Mouse (Mus musculus) midbrain, embryonic 16.5 days (tissue): ENCODE results near the gene Pigm. TPM values are rescaled to one million over a fixed set of nuclear protein-coding genes. Genes with fewer than 3 reads are reported as not detected.

Source experiments
- ATAC-seq: fragments of 200-750 bp; cut with Nextera tagmentation; 2 replicates; pipeline ENCODE4 v1.8.0; 2017; ENCODE audit warnings: moderate TSS enrichment
- H3K27ac ChIP-seq: fragments of 300-500 bp; sonication (generic); 2 replicates; pipeline ENCODE4 v1.5.1; 2014; ENCODE audit warnings: mild to moderate bottlenecking, low read length, mixed read lengths
- H3K27me3 ChIP-seq: fragments of 300-500 bp; sonication (generic); 2 replicates; pipeline ENCODE4 v1.6.1; 2014; ENCODE audit warnings: low read depth, low read length, mixed read lengths; ENCODE audit not compliant: control insufficient read depth, insufficient read depth
- H3K36me3 ChIP-seq: fragments of 300-500 bp; sonication (generic); 2 replicates; pipeline ENCODE4 v1.6.1; 2014; ENCODE audit warnings: mild to moderate bottlenecking, low read length, moderate library complexity, mixed read lengths; ENCODE audit not compliant: control insufficient read depth, insufficient read depth
- H3K4me1 ChIP-seq: fragments of 300-500 bp; sonication (generic); 2 replicates; pipeline ENCODE4 v1.6.1; 2014; ENCODE audit warnings: mild to moderate bottlenecking, low read length, mixed read lengths; ENCODE audit not compliant: control insufficient read depth, insufficient read depth
- H3K4me2 ChIP-seq: fragments of 300-500 bp; sonication (generic); 2 replicates; pipeline ENCODE4 v1.6.1; 2014; ENCODE audit warnings: mild to moderate bottlenecking, low read length, mixed read lengths
- H3K4me3 ChIP-seq: fragments of 300-500 bp; sonication (generic); 2 replicates; pipeline ENCODE4 v1.5.1; 2014; ENCODE audit warnings: low read depth, mild to moderate bottlenecking, low read length, moderate library complexity, mixed read lengths
- H3K9ac ChIP-seq: fragments of 300-500 bp; sonication (generic); 2 replicates; pipeline ENCODE4 v1.6.1; 2014; ENCODE audit warnings: low read depth, low read length, mixed read lengths
- H3K9me3 ChIP-seq: fragments of 300-500 bp; sonication (generic); replicated peaks from 2 replicates; pipeline ENCODE4 v1.6.1; 2014; ENCODE audit warnings: mild to moderate bottlenecking, low read length, mixed read lengths; ENCODE audit not compliant: control insufficient read depth, poor library complexity, severe bottlenecking
- WGBS: fragments of 180-500 bp; shearing (Covaris S2); extraction: QIAGEN DNeasy Blood & Tissue Kit; methylation state at CpG from one replicate; pipeline ENCODE4 v1.1.7; 2014; 5-methylcytosine and 5-hydroxymethylcytosine counted together
- polyA plus RNA-seq: library from polyadenylated mRNA; unstranded; fragments of >200 nt; fragmentation: Nextera tagmentation; extraction: Ambion mirVana; gene quantifications from 2 replicates; pipeline ENCODE4 v1.2.1, GENCODE M21; 2015

The Pigm gene
- polyA plus RNA-seq, 1 experiment from 2014 or later, result 3.5 TPM

DNA sequence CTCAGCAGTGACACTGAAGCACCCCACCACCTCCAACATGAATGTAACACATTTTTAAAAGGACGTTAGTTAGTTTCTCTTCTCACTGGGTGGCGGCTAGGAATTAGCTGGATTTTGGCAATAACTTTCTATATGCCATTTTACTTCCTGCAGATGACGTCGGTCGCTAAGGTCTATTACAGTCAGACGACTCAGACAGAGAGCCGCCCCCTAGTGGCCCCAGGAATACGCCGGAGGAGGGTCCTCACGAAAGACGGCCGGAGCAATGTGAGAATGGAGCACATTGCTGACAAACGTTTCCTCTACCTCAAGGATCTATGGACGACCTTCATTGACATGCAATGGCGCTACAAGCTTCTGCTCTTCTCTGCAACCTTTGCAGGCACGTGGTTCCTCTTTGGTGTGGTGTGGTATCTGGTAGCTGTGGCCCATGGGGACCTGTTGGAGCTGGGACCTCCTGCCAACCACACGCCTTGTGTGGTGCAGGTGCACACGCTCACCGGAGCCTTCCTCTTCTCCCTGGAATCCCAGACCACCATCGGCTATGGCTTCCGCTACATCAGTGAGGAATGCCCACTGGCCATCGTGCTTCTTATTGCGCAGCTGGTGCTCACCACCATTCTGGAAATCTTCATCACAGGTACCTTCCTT, 7.5 kb upstream of the Pigm start:
- no peaks in the 10 kb centered on the region for H3K9me3 ChIP-seq
- H3K4me3 ChIP-seq, result no peak overlapping the region
- H3K36me3 ChIP-seq, result no peaks in the 10 kb centered on the region
- H3K27ac ChIP-seq, result no peak overlapping the region
- WGBS, result 29% methylated on average over 23 of the region's 23 CpGs
- H3K4me2 ChIP-seq, result peak overlapping the region; percentile 33
- no peak overlapping the region for H3K9ac ChIP-seq
- no peaks in the 10 kb centered on the region for H3K27me3 ChIP-seq
- ATAC-seq, result peak; percentile 29; the same call in 1 of the 2 replicates
- no peaks in the 10 kb centered on the region for H3K4me1 ChIP-seq

DNA sequence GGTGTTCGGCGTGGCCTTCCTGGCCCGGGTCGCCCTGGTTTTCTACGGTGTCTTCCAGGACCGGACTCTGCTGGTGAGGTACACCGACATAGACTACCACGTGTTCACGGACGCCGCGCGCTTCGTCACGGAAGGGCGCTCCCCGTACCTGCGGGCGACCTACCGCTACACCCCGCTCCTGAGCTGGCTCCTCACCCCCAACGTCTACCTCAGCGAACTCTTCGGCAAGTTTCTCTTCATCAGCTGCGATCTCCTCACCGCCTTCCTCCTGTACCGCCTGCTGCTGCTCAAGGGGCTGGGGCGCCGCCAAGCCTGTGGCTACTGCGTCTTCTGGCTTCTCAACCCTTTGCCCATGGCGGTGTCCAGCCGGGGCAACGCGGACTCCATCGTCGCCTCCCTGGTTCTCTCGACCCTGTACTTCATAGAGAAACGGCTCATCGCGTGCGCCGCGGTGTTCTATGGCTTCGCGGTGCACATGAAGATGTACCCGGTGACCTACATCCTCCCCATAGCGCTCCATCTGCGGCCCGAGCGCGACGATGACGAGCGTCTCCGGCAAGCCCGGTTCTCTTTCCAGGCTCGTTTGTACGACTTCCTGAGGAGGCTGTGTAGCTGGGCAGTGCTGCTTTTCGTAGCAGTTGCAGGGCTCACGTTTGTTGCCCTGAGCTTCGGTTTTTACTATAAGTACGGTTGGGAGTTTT, 562 bp downstream of the Pigm start:
- no peak; the same call in none of the 2 replicates for ATAC-seq
- H3K4me3 ChIP-seq, result peak overlapping the region; percentile 95
- H3K9me3 ChIP-seq, result no peaks in the 10 kb centered on the region
- peak overlapping the region; percentile 80 for H3K27ac ChIP-seq
- no peaks in the 10 kb centered on the region for H3K27me3 ChIP-seq
- H3K4me1 ChIP-seq, result peaks cover 39% of the 10 kb centered on the region
- peaks cover 13% of the 10 kb centered on the region; the same call in 1 of the 2 replicates for H3K36me3 ChIP-seq
- WGBS, result 3% methylated on average over 62 of the region's 62 CpGs
- peak overlapping the region; percentile 92 for H3K9ac ChIP-seq
- H3K4me2 ChIP-seq, result peak overlapping the region; percentile 97

DNA sequence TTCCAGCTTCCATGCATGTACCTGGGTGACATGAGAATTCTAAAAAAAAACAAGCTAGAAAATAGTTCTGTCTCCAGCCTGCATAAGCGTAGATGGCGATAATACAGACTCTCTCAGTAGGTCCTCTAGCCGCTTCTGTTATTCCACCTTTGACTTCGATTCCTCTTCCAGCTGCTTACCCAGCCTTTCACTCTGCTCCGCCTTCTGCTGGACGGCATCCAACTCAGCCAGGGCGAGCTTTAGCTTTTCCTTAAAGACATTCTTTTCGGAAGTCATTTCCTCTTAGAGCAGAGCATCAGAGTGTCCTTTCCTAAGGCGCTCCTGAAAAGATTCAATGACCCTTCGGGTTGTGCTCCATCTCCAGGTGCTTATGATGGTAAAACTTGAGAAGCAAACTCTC, 3.7 kb downstream of the Pigm start:
- 73% methylated on average over 10 of the region's 10 CpGs for WGBS
- Histone ChIP-seq H3K9ac (no peak overlapping the region), H3K4me1 (peaks cover 39% of the 10 kb centered on the region), H3K36me3 (peaks cover 13% of the 10 kb centered on the region; the same call in 1 of the 2 replicates), H3K27me3 (no peaks in the 10 kb centered on the region), H3K27ac (no peak overlapping the region), H3K4me3 (no peak overlapping the region), H3K9me3 (no peaks in the 10 kb centered on the region), H3K4me2 (no peak overlapping the region)
- no peak for ATAC-seq

DNA sequence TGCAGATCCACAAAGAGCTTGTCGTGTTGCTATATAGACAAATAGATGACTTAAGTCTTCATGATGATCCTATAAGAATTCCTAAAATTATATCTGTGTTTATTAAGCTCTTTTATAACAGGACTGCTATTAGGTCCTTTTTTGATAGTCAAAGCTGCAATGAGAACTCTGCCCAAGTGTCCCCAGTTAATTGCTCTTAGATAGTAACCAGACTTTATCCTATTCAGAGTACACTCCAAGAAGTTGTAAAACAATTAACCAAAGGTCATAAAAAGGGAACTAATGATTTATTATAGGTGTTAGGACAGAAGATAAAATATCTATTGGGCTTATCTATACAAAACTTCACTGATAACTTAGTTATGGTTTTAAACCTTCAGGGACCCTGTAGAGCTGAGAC, 5.7 kb downstream of the Pigm start:
- Histone ChIP-seq H3K4me1 (peaks cover 35% of the 10 kb centered on the region), H3K9ac (no peak overlapping the region), H3K27ac (no peak overlapping the region), H3K4me3 (no peak overlapping the region), H3K27me3 (no peaks in the 10 kb centered on the region), H3K36me3 (peaks cover 13% of the 10 kb centered on the region; the same call in 1 of the 2 replicates), H3K4me2 (no peak overlapping the region), H3K9me3 (no peaks in the 10 kb centered on the region)
- ATAC-seq, result no peak
- WGBS, result 95% methylated on average over 1 of the region's 1 CpGs

DNA sequence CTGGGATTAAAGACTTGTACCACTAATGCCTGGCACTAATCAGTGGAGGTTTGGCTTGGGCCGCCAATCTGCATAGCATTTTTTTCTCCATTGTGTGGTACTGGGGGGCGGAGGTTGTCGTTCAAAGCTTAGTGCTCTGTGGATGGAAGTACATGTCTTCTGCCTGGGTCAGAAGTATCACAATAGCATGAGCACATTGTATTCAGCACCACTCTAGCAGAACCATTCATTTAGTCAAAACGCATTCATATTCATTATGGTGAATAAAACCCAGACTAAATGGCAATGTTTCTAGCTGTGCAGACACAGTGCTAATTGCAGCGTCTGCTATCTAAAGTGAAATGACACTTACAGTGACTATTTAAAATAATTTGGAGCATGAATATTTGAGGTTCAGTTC, 10.9 kb downstream of the Pigm start:
- no peak overlapping the region for H3K9ac ChIP-seq
- whole genome bisulfite sequencing, result 67% methylated on average over 5 of the region's 5 CpGs
- no peak overlapping the region for H3K4me2 ChIP-seq
- H3K27ac ChIP-seq, result no peak overlapping the region
- no peaks in the 10 kb centered on the region for H3K36me3 ChIP-seq
- no peaks in the 10 kb centered on the region for H3K27me3 ChIP-seq
- no peak overlapping the region for H3K4me3 ChIP-seq
- ATAC-seq, result no peak
- H3K9me3 ChIP-seq, result no peaks in the 10 kb centered on the region
- H3K4me1 ChIP-seq, result peaks cover 8% of the 10 kb centered on the region

DNA sequence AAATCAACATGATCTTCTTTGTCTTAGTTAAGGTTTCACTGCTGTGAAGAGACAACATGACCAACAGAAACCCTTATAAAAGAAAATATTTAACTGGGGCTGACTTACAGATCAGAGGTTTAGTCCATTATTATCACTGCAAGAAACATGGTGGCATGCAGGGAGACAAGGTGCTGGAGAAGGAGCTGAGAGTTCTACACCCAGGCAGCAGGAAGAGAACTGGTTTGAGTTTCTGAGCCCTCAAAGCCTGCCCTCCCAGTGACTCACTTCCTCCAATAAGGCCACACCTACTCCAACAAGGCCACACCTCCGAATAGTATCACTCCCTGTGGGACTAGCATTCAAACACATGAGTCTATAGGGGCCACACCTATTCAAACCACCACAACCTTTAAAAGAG, 14.4 kb downstream of the Pigm start:
- no peak for ATAC-seq
- no peaks in the 10 kb centered on the region for H3K9me3 ChIP-seq
- no peak overlapping the region for H3K4me3 ChIP-seq
- no peak overlapping the region for H3K4me2 ChIP-seq
- peaks cover 9% of the 10 kb centered on the region for H3K4me1 ChIP-seq
- WGBS, result 83% methylated on average over 1 of the region's 1 CpGs
- H3K9ac ChIP-seq, result no peak overlapping the region
- no peak overlapping the region for H3K27ac ChIP-seq
- no peaks in the 10 kb centered on the region for H3K36me3 ChIP-seq
- H3K27me3 ChIP-seq, result no peaks in the 10 kb centered on the region

DNA sequence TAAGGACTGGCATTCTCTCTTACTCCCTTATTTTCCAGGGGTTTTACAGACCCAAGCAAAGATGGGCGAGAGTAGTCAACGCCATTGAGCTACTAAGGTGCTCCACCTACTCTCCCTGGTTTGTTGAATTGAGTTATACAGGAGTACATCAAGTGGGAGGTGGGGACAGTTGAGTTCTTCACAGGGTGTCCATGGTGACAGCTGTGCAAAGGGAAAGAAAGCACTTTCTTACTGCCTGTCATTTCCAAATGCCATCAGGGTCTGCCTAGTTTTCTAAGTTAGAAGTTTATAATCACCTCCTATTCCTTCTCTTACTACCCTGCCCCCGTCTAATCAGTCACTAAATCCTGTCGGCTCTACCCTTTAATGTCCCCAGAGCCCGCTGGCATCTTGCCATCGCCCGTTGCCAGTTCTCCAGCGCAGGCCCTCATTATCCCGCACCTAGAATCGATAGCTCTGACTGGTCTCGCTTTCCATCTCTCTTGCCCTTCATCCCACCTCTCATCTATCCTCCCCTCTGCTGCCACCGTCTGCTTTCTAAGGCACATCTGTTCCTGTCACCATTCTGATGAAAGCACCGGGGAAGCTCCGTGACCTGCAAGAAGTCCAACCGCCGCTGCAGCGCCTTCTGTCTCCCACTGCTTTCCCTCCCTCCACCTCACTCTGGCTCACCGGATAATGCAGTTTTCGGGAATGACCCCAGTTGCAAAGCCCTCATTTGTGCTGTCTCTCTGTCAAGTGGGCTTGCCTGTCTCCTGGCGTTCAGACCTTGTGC, 15.6 kb downstream of the Pigm start:
- no peaks in the 10 kb centered on the region for H3K27me3 ChIP-seq
- ATAC-seq, result peak; percentile 77
- H3K9me3 ChIP-seq, result no peaks in the 10 kb centered on the region
- no peak overlapping the region for H3K27ac ChIP-seq
- no peaks in the 10 kb centered on the region for H3K36me3 ChIP-seq
- peak overlapping the region; percentile 28 for H3K4me2 ChIP-seq
- peaks cover 9% of the 10 kb centered on the region for H3K4me1 ChIP-seq
- 19% methylated on average over 20 of the region's 20 CpGs for WGBS
- peak overlapping the region; percentile 21; the same call in 1 of the 2 replicates for H3K9ac ChIP-seq
- 0 out of 2 replicates have a peak overlapping the region, but pooled peaks have one; percentile 7 for H3K4me3 ChIP-seq

DNA sequence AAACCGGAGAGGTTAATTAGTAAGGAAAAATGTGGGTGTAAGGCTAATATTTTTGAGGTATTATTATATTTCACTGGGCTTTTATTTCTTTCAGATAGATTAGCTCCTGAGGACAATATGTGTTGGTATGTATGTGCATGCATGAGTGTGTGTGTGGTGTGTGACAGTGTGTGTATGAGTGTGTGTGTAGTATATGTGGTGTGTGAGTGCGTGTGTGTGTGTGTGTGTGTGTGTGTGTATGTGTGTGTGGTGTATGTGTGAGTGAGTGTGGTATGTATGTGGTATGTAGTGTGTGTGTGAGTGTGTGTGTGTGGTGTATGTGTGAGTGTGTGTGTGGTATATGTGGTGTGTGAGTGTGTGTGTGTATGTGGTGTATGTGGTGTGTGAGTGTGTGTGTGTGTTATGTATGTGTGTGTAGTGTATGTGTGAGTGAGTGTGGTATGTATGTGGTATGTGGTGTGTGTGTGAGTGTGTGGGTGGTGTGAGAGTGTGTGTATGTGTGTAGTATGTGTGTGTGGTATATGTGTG, 16.4 kb downstream of the Pigm start:
- peak; percentile 52 for ATAC-seq
- 81% methylated on average over 2 of the region's 2 CpGs for WGBS
- Histone ChIP-seq H3K9ac (no peak overlapping the region; the same call in 1 of the 2 replicates), H3K27me3 (no peaks in the 10 kb centered on the region), H3K9me3 (no peaks in the 10 kb centered on the region), H3K36me3 (no peaks in the 10 kb centered on the region), H3K4me2 (no peak overlapping the region), H3K27ac (no peak overlapping the region), H3K4me1 (peaks cover 9% of the 10 kb centered on the region), H3K4me3 (no peak overlapping the region)
